Mouse (Mus musculus) midbrain, embryonic 10.5 days (tissue): ENCODE results near the gene Chst11. TPM values are rescaled to one million over a fixed set of nuclear protein-coding genes. Genes with fewer than 3 reads are reported as not detected.

Source experiments
- DNase-seq: peaks from one replicate; pipeline ENCODE4 v3.0.0-alpha.2; 2017; ENCODE audit warnings: low spot score
- H3K27ac ChIP-seq: fragments of 300-500 bp; sonication (generic); replicated peaks from 2 replicates; pipeline ENCODE4 v1.5.1; 2016; ENCODE audit warnings: mild to moderate bottlenecking
- H3K27me3 ChIP-seq: fragments of 300-500 bp; sonication (generic); 2 replicates; pipeline ENCODE4 v1.6.1; 2016; ENCODE audit warnings: low read depth, mild to moderate bottlenecking; ENCODE audit not compliant: poor library complexity, severe bottlenecking
- H3K36me3 ChIP-seq: fragments of 300-500 bp; sonication (generic); 2 replicates; pipeline ENCODE4 v1.6.1; 2016; ENCODE audit warnings: mild to moderate bottlenecking, moderate library complexity
- H3K4me1 ChIP-seq: fragments of 300-500 bp; sonication (generic); 2 replicates; pipeline ENCODE4 v1.6.1; 2016
- H3K4me3 ChIP-seq: fragments of 300-500 bp; sonication (generic); 2 replicates; pipeline ENCODE4 v1.5.1; 2016; ENCODE audit warnings: mild to moderate bottlenecking, moderate library complexity
- H3K9me3 ChIP-seq: fragments of 300-500 bp; sonication (generic); replicated peaks from 2 replicates; pipeline ENCODE4 v1.6.1; 2016; ENCODE audit warnings: mild to moderate bottlenecking
- WGBS: fragments of 180-500 bp; shearing (Covaris S2); methylation state at CpG from one replicate; pipeline ENCODE4 v1.1.7; 2016; 5-methylcytosine and 5-hydroxymethylcytosine counted together
- polyA plus RNA-seq: library from polyadenylated mRNA; unstranded; fragments of >200 nt; fragmentation: Nextera tagmentation; extraction: Ambion mirVana; gene quantifications from 2 replicates; pipeline ENCODE4 v1.2.1, GENCODE M21; 2016

Gene Chst11
- polyA plus RNA-seq, 1 experiment from 2014 or later: 0.94 TPM

DNA sequence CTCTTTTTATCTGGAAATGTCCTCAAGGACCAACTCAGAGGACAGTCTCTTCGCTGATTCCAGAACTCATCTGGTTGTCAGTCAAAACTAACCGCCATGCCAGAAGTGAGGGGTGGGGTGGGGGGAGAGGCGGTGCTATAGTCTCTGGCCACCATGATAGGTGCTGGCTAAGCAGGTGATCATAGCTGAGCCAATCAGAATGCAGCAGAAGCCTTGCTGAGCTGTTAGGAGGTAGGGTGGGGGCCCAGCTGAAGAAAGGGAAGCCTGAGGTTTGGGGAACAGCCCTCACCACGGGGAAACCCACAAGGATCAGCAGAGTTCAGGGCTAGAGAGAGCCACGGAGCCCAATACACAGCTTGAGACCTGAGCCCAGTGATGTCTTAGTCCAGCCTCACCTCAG is 11.1 kb upstream of the Chst11 start:
- Histone ChIP-seq H3K9me3 (no peaks in the 10 kb centered on the region), H3K36me3 (no peaks in the 10 kb centered on the region), H3K27ac (no peak overlapping the region), H3K4me1 (peaks cover 5% of the 10 kb centered on the region), H3K4me3 (no peak overlapping the region), H3K27me3 (no peaks in the 10 kb centered on the region)
- 82% methylated on average over 5 of the region's 5 CpGs for WGBS
- DNase-seq: no peak

DNA sequence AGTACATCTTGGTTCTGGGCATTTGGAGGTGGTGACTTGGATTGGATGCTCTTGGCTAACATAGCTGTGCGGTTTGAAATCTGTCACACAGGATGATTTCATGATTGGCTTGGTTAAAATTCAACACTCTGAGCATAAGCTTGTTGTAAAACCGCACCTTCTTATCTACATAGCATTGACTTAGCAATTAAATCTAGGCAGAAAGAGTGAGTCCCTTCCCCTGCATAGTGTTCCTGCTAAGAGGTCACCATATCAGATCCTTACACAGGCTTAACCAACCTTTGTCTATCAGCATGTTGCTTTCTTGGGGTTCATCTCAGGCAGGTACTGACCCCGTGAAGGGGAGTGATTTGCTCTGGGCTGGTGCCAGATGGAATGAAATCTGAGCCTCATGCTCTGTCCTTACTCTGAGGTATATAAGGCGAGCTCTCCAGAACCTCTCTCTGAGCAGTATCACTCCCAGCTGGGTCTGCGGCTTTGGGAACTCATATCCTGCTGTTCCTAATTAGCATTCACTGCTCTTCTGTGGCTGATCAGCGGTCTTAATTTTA is 10.6 kb upstream of the Chst11 start:
- Histone ChIP-seq H3K27me3 (peaks cover under 1% of the 10 kb centered on the region; the same call in 1 of the 2 replicates), H3K9me3 (no peaks in the 10 kb centered on the region), H3K36me3 (no peaks in the 10 kb centered on the region), H3K4me1 (peaks cover under 1% of the 10 kb centered on the region; the same call in 1 of the 2 replicates), H3K4me3 (no peak overlapping the region), H3K27ac (no peak overlapping the region)
- no peak for DNase-seq
- 64% methylated on average over 6 of the region's 6 CpGs for WGBS

DNA sequence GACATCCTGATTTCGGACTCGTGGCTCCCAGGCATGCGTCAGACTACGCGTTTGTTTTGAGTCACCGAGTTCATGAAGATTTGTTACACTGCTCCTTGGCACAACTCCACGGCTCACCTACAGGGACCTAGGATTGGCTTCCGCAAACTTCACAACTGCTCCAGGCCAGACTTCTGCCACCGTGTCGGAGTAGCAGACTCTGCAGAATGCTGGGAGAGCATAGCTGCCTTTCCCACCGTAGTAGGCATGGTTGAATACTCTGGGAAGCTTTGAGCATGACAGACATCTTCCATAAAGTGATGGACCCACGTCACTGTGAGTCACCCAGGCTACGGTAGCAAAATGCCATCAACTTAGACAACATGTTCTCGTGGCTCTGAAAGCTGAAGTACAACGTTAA is 9.5 kb upstream of the Chst11 start:
- Histone ChIP-seq H3K9me3 (no peaks in the 10 kb centered on the region), H3K27me3 (peaks cover 12% of the 10 kb centered on the region), H3K27ac (no peak overlapping the region), H3K4me3 (no peak overlapping the region), H3K36me3 (no peaks in the 10 kb centered on the region), H3K4me1 (no peaks in the 10 kb centered on the region)
- no peak for DNase-seq
- 94% methylated on average over 15 of the region's 15 CpGs for WGBS

DNA sequence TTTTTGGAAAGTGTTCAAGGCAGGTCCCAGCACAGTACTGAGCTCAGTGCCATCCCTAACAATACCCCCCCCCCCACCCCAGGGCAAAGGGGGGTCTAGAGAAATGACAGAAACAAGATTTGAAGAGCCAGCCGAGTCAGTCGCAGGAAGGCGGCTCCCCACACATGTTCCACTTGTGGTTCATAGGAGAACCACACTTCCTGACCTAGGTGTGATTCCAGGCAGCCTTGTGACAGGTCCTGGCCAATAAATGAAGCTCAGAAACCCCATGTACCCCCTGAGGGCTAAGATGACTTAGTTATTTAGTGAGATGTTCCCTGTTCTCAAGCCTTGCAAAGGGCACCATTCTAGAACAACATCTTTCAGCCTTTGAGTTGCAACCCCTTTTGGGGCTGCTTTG is 3.0 kb upstream of the Chst11 start:
- Histone ChIP-seq H3K36me3 (no peaks in the 10 kb centered on the region), H3K4me1 (peaks cover 26% of the 10 kb centered on the region), H3K4me3 (no peak overlapping the region), H3K9me3 (no peaks in the 10 kb centered on the region), H3K27me3 (peaks cover 65% of the 10 kb centered on the region), H3K27ac (no peak overlapping the region)
- no peak for DNase-seq
- WGBS: 94% methylated on average over 3 of the region's 3 CpGs

DNA sequence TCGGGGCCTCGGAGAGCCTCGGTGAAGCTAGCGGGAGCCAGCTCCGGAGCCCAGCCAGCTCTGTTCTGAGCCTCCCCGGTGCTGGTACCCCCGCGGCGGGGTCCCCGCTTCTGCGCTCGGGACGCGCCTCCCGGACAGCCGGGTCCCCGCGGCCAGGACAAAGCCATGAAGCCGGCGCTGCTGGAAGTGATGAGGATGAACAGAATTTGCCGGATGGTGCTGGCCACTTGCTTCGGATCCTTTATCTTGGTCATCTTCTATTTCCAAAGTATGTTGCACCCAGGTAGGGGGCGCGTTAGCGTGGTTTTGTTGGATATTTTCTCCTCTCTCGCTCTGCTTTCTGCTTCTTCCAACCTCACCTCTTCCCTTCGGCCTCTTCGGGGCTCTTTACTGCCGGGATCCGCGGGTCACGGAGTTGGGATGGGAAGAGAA is 418 bp downstream of the Chst11 start:
- under 1% methylated on average over 32 of the region's 32 CpGs for WGBS
- Histone ChIP-seq H3K36me3 (no peaks in the 10 kb centered on the region), H3K9me3 (no peaks in the 10 kb centered on the region), H3K27me3 (peaks cover 81% of the 10 kb centered on the region), H3K4me1 (peaks cover 43% of the 10 kb centered on the region), H3K4me3 (peak overlapping the region; percentile 76), H3K27ac (peak overlapping the region; percentile 84)
- DNase-seq: no peak

DNA sequence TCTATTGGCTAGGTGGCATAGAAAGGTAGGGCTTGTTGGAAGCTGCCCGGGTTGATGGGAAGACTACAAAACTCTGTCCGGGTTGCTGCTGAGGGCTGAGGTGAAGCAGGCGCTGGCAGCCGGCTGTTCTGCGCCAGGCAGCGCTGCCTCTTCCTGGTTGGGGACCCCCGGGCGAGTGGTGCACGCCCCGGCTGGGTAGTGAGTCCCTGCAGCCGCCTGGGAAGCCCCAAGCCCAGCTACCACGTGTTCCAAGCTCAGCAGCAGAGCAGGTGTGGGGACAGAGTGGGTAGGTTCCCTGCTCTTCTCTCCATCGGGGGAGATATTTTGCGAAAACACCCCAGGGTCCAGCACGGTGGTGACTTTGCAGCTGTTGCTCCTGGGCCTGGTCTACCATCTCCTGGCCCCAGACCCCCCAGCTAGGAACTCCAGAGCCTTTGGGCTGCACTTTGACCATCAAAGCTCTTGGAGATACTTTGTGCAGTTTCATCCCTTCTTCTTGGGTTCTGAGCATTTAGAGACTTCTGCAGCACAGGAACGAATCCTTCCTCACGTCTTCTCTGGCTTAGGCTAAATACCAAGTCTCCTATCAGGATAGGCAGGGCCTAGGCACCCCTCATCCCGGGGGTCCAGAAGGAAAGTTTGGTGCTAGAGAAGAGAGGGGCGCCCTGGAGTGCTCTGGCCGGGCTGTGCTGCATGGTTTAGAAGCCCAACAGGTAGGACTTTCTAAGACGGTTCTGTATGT is 1.1 kb downstream of the Chst11 start:
- H3K4me3 ChIP-seq: peak overlapping the region; percentile 76
- DNase-seq: peak; percentile 54
- peaks cover 50% of the 10 kb centered on the region for H3K4me1 ChIP-seq
- H3K27me3 ChIP-seq: peaks cover 80% of the 10 kb centered on the region
- no peaks in the 10 kb centered on the region for H3K9me3 ChIP-seq
- no peaks in the 10 kb centered on the region for H3K36me3 ChIP-seq
- 6% methylated on average over 21 of the region's 21 CpGs for WGBS
- peak overlapping the region; percentile 84 for H3K27ac ChIP-seq

DNA sequence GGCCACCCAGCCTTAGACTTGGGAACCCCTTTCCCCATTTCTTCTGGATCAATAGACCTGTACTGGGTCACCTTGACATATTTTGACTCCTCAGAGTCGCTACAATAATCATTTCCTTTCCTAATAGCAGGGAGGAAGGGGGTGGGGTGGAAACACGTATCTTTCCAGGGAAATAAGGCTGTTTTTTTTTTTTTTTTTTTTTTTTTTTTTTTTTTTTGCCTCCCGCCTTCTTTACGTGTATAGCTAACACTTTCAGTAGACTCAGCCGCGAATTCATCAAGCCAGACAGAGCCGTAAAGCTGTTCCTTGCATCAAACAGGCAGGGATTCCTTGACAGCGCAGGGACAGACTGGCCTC is 1.7 kb downstream of the Chst11 start:
- Histone ChIP-seq H3K36me3 (no peaks in the 10 kb centered on the region), H3K4me3 (peak overlapping the region; percentile 76), H3K27ac (0 out of 2 replicates have a peak overlapping the region, but pooled peaks have one; percentile 84), H3K4me1 (peaks cover 55% of the 10 kb centered on the region), H3K9me3 (no peaks in the 10 kb centered on the region), H3K27me3 (peaks cover 75% of the 10 kb centered on the region)
- 33% methylated on average over 8 of the region's 8 CpGs for whole genome bisulfite sequencing
- no peak for DNase-seq

DNA sequence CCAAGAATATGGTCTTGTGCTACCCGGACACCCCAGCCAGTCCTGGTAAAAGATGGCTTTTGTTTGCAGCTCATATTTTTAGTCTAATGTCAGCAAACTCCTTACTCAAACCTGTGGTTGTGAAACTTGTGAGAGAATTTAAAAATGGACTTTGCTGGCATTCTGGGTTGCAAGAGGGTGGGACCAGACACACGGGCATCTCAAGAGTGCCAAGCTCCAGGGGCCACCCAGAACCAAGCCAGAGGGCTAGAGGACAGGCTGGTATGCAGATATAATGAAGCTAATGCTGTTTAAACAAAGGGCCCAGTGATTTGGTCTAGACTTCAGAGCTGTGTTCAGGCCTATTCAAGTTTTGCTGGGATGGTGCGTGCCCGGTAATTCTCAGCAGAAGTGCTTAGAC is 2.1 kb downstream of the Chst11 start:
- H3K27ac ChIP-seq: no peak overlapping the region
- H3K36me3 ChIP-seq: no peaks in the 10 kb centered on the region
- H3K9me3 ChIP-seq: no peaks in the 10 kb centered on the region
- H3K4me1 ChIP-seq: peaks cover 59% of the 10 kb centered on the region
- 68% methylated on average over 4 of the region's 4 CpGs for WGBS
- peak overlapping the region; percentile 76 for H3K4me3 ChIP-seq
- H3K27me3 ChIP-seq: peaks cover 71% of the 10 kb centered on the region
- DNase-seq: no peak

DNA sequence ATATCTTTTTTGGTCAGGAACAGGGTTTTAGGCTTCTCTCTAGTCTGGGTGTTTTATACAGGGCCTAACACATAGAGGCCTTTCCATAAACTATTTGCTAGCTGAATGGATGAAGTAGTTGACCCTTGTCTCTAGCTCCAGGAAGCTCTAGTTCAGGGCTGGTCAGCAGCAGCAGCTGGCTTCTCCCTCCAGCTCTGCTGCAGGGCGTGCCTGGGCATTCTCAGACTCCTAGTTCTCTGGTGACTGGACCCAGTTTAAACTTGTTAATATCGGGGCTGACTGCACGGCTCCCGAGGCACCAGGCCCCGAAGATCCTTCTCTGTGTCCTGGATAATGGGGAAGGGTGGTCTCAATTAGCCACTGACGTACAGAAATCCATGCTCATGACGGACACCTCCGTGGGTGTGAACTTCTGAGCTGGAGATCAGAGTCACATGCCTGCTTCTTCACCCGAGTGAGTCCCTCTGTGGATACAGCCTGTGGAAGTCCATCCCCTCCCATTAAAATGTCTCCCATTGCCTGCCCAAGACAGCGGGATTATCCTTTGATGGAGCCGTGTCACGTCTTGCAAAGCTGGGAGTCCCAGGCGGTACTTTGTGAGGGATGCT is 4.2 kb downstream of the Chst11 start:
- Histone ChIP-seq H3K9me3 (no peaks in the 10 kb centered on the region), H3K4me1 (peaks cover 62% of the 10 kb centered on the region), H3K4me3 (no peak overlapping the region), H3K36me3 (no peaks in the 10 kb centered on the region), H3K27ac (no peak overlapping the region), H3K27me3 (peaks cover 66% of the 10 kb centered on the region)
- 63% methylated on average over 13 of the region's 13 CpGs for WGBS
- no peak for DNase-seq

DNA sequence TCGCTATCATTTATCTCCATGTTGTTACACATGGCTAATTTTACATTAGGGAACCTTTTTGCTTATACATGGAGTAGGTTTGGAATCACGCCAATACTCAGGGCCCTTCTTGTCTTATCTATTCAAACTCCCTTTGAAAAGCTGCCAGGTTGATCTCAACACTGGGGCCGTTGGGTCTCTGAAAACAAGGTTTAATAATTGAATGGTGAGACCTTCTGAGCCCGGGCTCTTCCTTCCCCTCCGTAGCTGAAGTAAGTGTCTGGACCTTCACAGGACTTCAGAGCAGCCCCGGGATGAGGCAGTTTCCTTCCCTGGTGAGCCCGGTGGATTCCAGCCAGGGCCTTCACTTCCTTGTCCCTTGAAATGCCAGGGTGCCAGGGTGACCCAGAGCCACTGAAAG is 5.6 kb downstream of the Chst11 start:
- Histone ChIP-seq H3K27me3 (peaks cover 64% of the 10 kb centered on the region), H3K9me3 (no peaks in the 10 kb centered on the region), H3K36me3 (no peaks in the 10 kb centered on the region), H3K27ac (no peak overlapping the region), H3K4me3 (no peak overlapping the region), H3K4me1 (peaks cover 53% of the 10 kb centered on the region)
- DNase-seq: no peak
- 80% methylated on average over 7 of the region's 7 CpGs for WGBS

DNA sequence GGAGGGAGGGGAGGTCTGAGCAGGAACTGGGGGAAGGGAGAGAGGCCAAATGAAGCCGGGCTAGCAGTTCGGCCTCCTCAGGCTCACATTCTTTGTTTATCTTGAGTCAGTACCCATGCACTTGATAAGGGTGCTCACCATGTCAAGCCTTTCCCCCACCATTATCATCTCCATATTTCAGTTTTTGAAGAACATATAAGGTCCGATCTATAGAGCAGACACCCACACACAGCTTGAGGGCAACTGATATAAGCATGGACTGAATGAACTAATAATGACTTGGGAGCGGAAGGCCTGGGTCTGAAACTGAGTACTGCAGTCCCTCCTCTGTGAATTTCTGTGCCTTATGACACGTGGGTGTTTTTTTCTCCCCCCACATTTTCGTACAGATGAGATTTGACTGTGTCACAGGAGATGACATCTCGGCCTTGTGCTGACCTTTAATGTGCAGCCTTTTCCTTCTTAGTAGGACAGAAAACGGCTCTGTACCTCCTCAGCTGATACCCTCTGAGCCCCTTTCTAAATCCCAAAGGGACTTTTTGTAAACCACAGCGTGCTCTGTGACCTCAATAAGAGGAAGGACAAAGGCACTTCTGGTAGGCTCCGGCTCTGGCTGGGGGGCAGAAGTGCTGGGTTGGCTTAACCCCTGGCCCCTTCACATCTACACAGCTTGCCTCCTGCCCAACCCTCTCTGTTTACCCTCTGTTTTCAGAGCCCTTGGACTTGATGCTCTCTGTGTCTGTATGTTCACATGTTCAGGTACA is 6.6 kb downstream of the Chst11 start:
- peaks cover 56% of the 10 kb centered on the region for H3K27me3 ChIP-seq
- no peak overlapping the region for H3K4me3 ChIP-seq
- no peak for DNase-seq
- peaks cover 43% of the 10 kb centered on the region for H3K4me1 ChIP-seq
- 27% methylated on average over 10 of the region's 10 CpGs for WGBS
- H3K9me3 ChIP-seq: no peaks in the 10 kb centered on the region
- no peaks in the 10 kb centered on the region for H3K36me3 ChIP-seq
- peak overlapping the region; percentile 30; the same call in 1 of the 2 replicates for H3K27ac ChIP-seq

DNA sequence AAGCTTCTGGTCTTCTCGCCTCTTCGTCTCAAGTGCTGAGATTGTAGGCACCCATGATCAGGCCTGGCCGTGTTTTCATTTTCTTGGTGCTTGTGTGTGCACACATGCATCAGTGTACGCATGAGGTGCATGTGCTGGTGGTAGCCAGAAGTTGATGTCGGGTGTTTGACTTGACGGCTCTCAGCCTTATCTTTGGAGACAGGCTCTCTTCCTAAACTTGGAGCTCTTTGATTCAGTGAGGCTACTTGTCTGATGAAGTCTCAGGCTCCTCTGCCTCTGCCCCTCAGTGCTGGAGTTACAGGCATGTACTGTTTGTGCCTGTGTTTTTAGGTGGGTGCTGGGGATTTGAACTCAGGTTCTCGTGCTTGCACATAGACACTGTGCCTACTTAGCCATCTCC is 9.0 kb downstream of the Chst11 start:
- Histone ChIP-seq H3K4me1 (peaks cover 32% of the 10 kb centered on the region), H3K9me3 (no peaks in the 10 kb centered on the region), H3K4me3 (no peak overlapping the region), H3K27ac (no peak overlapping the region), H3K27me3 (peaks cover 38% of the 10 kb centered on the region), H3K36me3 (no peaks in the 10 kb centered on the region)
- DNase-seq: no peak
- WGBS: 91% methylated on average over 7 of the region's 7 CpGs
